Mouse (Mus musculus) midbrain, embryonic 15.5 days (tissue): Measurements from ENCODE around the gene Gpr173. TPM values are rescaled to one million over a fixed set of nuclear protein-coding genes. Genes with fewer than 3 reads are reported as not detected.

Source experiments
- ATAC-seq: fragments of 200-750 bp; cut with Nextera tagmentation; replicated peaks from 2 replicates; pipeline ENCODE4 v1.8.0; 2017; ENCODE audit warnings: moderate TSS enrichment
- H3K27ac ChIP-seq: fragments of 300-500 bp; sonication (generic); 2 replicates; pipeline ENCODE4 v1.5.1; 2015; ENCODE audit warnings: mild to moderate bottlenecking, inconsistent platforms
- H3K27me3 ChIP-seq: fragments of 300-500 bp; sonication (generic); replicated peaks from 2 replicates; pipeline ENCODE4 v1.6.1; 2015; ENCODE audit warnings: inconsistent platforms
- H3K36me3 ChIP-seq: fragments of 300-500 bp; sonication (generic); replicated peaks from 2 replicates; pipeline ENCODE4 v1.6.1; 2015; ENCODE audit warnings: inconsistent platforms
- H3K4me1 ChIP-seq: fragments of 300-500 bp; sonication (generic); 2 replicates; pipeline ENCODE4 v1.6.1; 2015; ENCODE audit warnings: inconsistent platforms
- H3K4me2 ChIP-seq: fragments of 300-500 bp; sonication (generic); 2 replicates; pipeline ENCODE4 v1.6.1; 2015; ENCODE audit warnings: inconsistent platforms, mild to moderate bottlenecking, moderate library complexity
- H3K4me3 ChIP-seq: fragments of 300-500 bp; sonication (generic); 2 replicates; pipeline ENCODE4 v1.5.1; 2015; ENCODE audit warnings: mild to moderate bottlenecking, inconsistent platforms
- H3K9ac ChIP-seq: fragments of 300-500 bp; sonication (generic); 2 replicates; pipeline ENCODE4 v1.6.1; 2015; ENCODE audit warnings: mild to moderate bottlenecking, inconsistent platforms
- H3K9me3 ChIP-seq: fragments of 300-500 bp; sonication (generic); 2 replicates; pipeline ENCODE4 v1.6.1; 2016; ENCODE audit warnings: inconsistent platforms
- WGBS: fragments of 180-500 bp; shearing (Covaris S2); methylation state at CpG from one replicate; pipeline ENCODE4 v1.1.7; 2015; ENCODE audit warnings: mixed read lengths; 5-methylcytosine and 5-hydroxymethylcytosine counted together
- polyA plus RNA-seq: library from polyadenylated mRNA; unstranded; fragments of >200 nt; fragmentation: Nextera tagmentation; extraction: Ambion mirVana; gene quantifications from 2 replicates; pipeline ENCODE4 v1.2.1, GENCODE M21; 2015

Gpr173 gene
- 11.1 and 13.6 TPM in 2 replicates for polyA plus RNA-seq

DNA sequence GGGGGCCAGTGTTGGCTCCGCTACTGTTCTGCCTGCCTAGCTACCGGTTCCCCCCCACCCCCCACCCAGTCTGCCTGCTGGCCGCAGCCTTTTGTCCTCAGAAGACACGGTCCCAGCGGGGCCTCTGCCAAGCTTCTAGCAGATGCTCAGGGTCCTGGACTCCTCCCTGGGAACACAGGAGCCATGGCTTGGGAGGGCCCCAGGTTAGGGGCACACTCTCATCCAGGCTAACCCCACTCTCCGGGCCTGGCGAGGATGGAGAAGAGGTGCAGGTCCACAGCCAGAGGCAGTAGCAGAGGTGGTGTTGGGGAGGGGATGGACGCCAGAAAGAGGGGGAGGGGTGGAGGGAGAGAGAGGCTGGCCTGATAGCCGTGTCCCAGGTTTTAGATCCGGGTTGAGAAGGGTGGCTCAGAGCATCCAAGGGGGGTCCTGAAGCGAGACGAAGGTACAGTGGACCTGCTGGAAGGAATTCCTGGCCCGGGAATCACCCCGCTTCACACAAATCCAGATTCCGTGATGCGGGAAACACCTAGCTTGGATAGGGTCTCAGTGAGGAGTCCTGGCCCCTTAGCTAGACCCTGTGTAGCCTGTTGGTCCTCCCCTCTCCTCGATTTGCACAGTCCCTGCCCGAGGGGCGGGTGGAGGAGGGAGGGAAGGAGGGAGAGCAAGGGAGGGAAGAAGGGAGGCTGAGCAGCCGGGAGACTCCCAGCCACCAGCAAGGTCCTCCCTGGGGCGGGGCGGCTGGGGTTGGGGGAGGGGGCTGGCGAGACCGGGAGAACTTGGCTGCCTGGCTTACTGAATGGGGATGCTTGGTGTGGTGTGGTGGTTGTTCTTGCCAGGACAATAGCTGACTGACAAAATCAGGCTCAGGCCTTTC lies at the start of gene Gpr173:
Gpr173 (minus strand) TSS at position 308 of the 877 bp plus-strand sequence.
- ATAC-seq: peak; percentile 95
- WGBS: 29% methylated on average over 22 of the region's 24 CpGs
- Histone ChIP-seq H3K4me1 (peaks cover 26% of the 10 kb centered on the region), H3K9ac (peak within 1 kb of the TSS; percentile 69), H3K4me2 (peak within 1 kb of the TSS; percentile 62), H3K9me3 (no peaks in the 10 kb centered on the region), H3K36me3 (no peaks in the 10 kb centered on the region), H3K27ac (peak within 1 kb of the TSS; percentile 84), H3K27me3 (peaks cover 27% of the 10 kb centered on the region), H3K4me3 (peak within 1 kb of the TSS; percentile 61)

DNA sequence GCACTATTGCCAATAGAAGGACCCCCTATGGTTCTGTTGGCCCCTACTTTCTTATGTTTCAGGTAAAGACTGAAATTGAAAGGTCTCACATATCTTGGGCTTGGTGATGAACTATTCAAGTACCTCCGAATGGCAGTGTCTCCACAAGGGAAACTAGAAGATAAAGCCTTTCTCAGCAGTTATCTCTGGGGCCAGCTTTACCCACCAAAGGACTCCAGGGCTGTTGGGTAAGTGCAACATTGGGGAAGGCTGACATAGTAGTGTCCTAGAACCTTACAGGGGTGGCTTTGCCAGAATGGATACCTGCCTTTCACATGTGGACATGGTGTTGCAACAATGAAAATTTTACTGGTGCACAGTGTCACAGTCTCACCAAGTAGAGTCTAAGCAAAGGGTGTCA lies 34.7 kb upstream of the Gpr173 start:
- H3K27me3 ChIP-seq: peaks cover 38% of the 10 kb centered on the region
- ATAC-seq: no peak
- H3K36me3 ChIP-seq: no peaks in the 10 kb centered on the region
- H3K9me3 ChIP-seq: no peaks in the 10 kb centered on the region
- no peak overlapping the region for H3K4me2 ChIP-seq
- no peak overlapping the region for H3K9ac ChIP-seq
- H3K4me1 ChIP-seq: no peaks in the 10 kb centered on the region
- H3K27ac ChIP-seq: no peak overlapping the region
- H3K4me3 ChIP-seq: no peak overlapping the region
- WGBS: 95% methylated on average over 1 of the region's 1 CpGs

DNA sequence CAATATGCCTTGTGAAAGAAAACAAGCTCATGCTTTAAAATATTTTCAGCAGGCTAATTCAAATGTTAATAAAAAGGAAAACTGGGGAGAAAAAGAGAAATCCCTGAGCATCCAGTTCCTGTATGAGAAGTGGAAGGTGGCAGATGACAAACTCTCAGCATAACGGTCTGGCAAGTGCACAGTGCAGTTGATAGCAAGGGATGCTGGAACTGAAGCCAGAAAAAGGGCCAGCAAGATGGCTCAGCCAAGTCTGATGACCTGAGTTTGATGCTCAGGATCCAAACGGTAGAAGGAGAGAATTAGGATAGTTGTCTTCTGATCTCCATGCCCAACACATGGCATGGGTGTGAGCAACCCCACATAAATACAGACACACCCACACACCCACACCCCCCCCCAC lies 31.6 kb upstream of the Gpr173 start:
- H3K4me2 ChIP-seq: no peak overlapping the region
- H3K4me1 ChIP-seq: no peaks in the 10 kb centered on the region
- 77% methylated on average over 2 of the region's 2 CpGs for WGBS
- H3K36me3 ChIP-seq: no peaks in the 10 kb centered on the region
- H3K27me3 ChIP-seq: peaks cover 33% of the 10 kb centered on the region
- no peak overlapping the region for H3K9ac ChIP-seq
- no peaks in the 10 kb centered on the region for H3K9me3 ChIP-seq
- H3K4me3 ChIP-seq: no peak overlapping the region
- no peak for ATAC-seq
- H3K27ac ChIP-seq: no peak overlapping the region

DNA sequence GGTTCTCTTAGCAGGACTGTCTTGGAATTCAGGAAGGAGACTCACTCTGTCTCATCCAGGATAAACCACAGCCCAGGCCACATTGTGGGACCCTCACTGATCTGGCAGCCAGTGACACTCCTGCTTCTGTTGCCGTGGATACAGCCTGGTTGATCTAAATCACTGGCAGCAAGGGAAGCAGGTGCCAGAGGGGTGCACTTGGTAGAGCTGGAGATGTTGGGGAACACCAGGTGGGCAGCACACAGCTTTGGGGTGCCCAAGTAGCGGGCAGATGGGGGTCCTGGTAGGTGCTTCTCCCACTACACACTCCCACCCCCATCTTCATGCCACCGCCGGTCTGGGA lies 479 bp downstream of the Gpr173 start:
- peak overlapping the region; percentile 62 for H3K4me2 ChIP-seq
- H3K4me1 ChIP-seq: peaks cover 26% of the 10 kb centered on the region
- H3K27me3 ChIP-seq: peaks cover 29% of the 10 kb centered on the region
- H3K27ac ChIP-seq: peak overlapping the region; percentile 84
- H3K9me3 ChIP-seq: no peaks in the 10 kb centered on the region
- H3K36me3 ChIP-seq: no peaks in the 10 kb centered on the region
- ATAC-seq: peak; percentile 67
- peak overlapping the region; percentile 61 for H3K4me3 ChIP-seq
- 21% methylated on average over 4 of the region's 4 CpGs for WGBS
- H3K9ac ChIP-seq: peak overlapping the region; percentile 69

DNA sequence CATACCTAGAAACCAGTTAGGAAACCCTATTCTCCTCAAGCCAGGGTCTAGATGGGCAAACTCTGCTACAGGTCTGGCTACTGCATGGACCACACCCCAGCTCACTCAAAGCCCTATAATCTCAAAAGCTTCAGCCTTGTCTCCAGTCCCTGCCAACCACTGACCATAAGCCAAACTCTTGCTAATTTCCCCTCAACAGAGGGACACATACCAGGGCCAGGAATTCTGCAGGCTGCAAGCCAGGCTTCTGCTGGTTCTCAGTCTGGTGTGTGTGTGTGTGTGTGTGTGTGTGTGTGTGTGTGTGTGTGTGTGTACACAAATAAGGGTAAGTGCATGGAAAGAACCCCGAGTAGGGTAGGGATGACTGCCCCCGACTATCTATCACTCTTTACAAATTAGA lies 2.1 kb downstream of the Gpr173 start:
- no peaks in the 10 kb centered on the region for H3K36me3 ChIP-seq
- H3K9me3 ChIP-seq: no peaks in the 10 kb centered on the region
- no peak overlapping the region for H3K27ac ChIP-seq
- 79% methylated on average over 2 of the region's 2 CpGs for WGBS
- H3K27me3 ChIP-seq: peaks cover 24% of the 10 kb centered on the region
- H3K4me1 ChIP-seq: peaks cover 26% of the 10 kb centered on the region
- no peak for ATAC-seq
- H3K4me2 ChIP-seq: peak overlapping the region; percentile 62
- H3K9ac ChIP-seq: no peak overlapping the region
- peak overlapping the region; percentile 61 for H3K4me3 ChIP-seq

DNA sequence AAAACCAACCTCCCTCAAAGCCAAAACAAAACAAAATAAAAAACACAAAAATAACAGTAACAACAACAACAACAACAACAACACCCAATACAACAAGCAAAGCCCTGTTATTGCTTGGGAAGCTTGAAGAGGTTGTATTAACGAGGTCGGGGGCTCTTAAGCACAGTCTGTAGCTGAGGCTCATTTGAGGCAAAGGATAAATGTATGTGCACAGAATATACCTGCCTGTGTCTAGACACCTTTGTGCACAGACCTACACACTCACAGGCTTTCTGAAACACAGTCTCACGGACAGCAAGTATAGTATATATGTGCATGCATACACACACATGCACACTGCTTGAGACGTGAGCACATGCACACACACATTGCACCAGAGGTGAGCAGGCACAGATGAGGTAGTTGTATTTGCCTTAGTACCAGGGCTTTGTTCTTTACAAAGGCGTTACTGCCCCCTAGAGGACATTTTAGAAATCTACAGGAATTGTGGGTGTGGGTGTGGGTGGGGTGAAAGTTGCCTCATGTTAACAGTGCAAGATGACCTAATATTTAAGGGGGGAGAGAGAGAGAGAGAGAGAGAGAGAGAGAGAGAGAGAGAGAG lies 15.9 kb downstream of the Gpr173 start:
- H3K4me2 ChIP-seq: no peak overlapping the region
- no peaks in the 10 kb centered on the region for H3K36me3 ChIP-seq
- H3K27me3 ChIP-seq: peaks cover 18% of the 10 kb centered on the region
- WGBS: 28% methylated on average over 5 of the region's 5 CpGs
- no peaks in the 10 kb centered on the region for H3K9me3 ChIP-seq
- H3K4me3 ChIP-seq: no peak overlapping the region
- no peak overlapping the region for H3K9ac ChIP-seq
- H3K4me1 ChIP-seq: no peaks in the 10 kb centered on the region
- peak; percentile 85 for ATAC-seq
- no peak overlapping the region for H3K27ac ChIP-seq

DNA sequence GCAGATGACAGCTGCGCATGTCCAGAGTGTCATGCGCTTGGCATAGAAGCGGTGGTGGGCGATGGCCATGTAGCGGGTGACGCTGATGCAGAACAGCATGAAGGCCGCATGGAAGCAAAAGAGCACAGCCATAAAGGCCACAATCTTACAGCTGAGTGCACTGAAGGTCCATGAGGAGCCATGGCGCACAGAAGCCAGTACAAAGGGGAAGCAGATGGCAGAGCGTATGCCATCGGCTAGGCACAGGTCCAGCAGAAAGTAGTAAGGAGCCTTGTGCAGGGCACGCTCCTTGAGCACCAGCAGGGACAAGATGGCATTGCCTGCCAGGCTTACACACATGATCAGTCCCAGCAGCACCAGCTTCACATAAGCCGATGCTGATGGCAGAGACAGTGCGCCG lies 21.5 kb downstream of the Gpr173 start:
- Histone ChIP-seq H3K4me3 (no peak overlapping the region), H3K4me1 (no peaks in the 10 kb centered on the region), H3K27ac (no peak overlapping the region), H3K9ac (no peak overlapping the region), H3K9me3 (no peaks in the 10 kb centered on the region), H3K4me2 (no peak overlapping the region), H3K27me3 (peaks cover 45% of the 10 kb centered on the region), H3K36me3 (0 out of 2 replicates have a peak, but pooled peaks cover 2% of the 10 kb centered on the region)
- 94% methylated on average over 14 of the region's 14 CpGs for WGBS
- ATAC-seq: no peak

DNA sequence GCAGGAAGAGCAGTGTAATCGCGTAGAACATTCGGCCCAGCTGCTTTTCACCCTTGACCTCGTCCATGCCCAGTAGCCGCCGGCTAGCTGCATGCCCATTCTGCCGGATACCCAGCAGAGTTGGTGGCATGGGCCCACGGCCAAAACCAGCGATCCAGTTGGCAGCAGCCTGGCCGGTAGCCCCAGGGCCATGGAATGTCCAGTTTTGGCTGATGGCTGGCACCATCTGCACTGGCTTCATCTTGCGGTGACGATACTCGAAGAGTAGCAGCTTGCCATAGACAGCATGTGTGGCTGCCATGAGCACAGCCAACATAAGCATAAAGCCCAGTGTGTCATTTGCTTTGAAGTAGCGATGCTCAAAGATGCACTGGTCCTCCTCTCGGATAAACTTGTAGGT lies 21.9 kb downstream of the Gpr173 start:
- WGBS: 93% methylated on average over 15 of the region's 15 CpGs
- Histone ChIP-seq H3K27ac (no peak overlapping the region), H3K36me3 (0 out of 2 replicates have a peak, but pooled peaks cover 2% of the 10 kb centered on the region), H3K9ac (no peak overlapping the region), H3K27me3 (peaks cover 45% of the 10 kb centered on the region), H3K4me3 (no peak overlapping the region), H3K4me2 (no peak overlapping the region), H3K9me3 (no peaks in the 10 kb centered on the region), H3K4me1 (no peaks in the 10 kb centered on the region)
- ATAC-seq: no peak

DNA sequence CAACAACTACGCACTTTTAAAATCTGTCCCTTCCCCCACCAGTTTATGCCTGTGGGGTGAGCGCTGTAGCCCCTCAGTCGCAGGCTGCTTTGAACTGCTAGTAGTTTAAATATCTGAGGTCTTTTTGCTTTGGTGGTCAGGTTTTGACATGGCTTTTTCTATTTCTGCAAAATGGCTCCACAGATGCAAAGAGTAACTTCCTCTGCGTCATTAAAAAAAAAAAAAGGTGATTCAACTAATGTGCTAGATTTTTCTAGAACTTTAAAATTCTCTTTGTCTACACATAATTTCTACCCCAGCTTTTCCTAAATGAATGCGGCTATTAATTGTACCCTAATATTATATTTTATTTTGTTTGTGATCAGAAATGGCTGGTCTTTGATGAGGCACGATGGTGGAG lies 25.6 kb downstream of the Gpr173 start:
- Histone ChIP-seq H3K27me3 (peaks cover 39% of the 10 kb centered on the region), H3K4me3 (peak overlapping the region; percentile 58), H3K27ac (peak overlapping the region; percentile 89), H3K4me1 (peaks cover 18% of the 10 kb centered on the region), H3K9ac (0 out of 2 replicates have a peak overlapping the region, but pooled peaks have one; percentile 17), H3K36me3 (0 out of 2 replicates have a peak, but pooled peaks cover 2% of the 10 kb centered on the region), H3K9me3 (no peaks in the 10 kb centered on the region), H3K4me2 (peak overlapping the region; percentile 49)
- 35% methylated on average over 6 of the region's 6 CpGs for WGBS
- ATAC-seq: no peak

DNA sequence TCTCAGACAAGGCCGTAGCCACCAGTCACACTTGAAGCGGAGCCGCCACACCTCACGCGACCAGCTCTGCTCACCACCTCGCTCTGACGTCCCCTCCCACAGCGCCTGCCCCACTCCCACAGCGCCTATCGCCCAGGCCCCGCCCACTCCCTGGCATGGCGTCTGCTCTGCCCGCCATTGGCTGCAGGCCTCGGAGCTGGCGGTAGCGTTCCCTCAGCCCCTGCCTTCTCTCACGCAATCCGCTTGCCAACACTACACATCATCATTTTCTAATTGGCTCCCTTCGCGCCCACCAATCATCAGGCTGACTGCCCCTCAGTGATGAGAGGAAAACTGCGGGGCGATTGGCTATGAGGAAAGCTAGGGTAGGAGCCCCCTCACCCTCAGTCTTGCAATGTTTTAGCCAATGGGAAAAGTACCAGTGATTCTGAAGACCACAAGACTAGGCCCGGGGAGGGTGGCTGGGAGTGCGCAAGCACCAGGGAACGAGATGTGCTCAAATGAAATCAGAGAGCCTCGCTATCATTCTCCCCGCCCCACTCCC lies 26.1 kb downstream of the Gpr173 start, which contains the start of gene Tspyl2:
Tspyl2 (minus strand) TSS at position 68 of the 544 bp plus-strand sequence.
- H3K36me3 ChIP-seq: 0 out of 2 replicates have a peak, but pooled peaks cover 2% of the 10 kb centered on the region
- no peaks in the 10 kb centered on the region for H3K9me3 ChIP-seq
- 17% methylated on average over 20 of the region's 27 CpGs for WGBS
- H3K9ac ChIP-seq: peak within 1 kb of the TSS; percentile 69
- H3K4me2 ChIP-seq: peak within 1 kb of the TSS; percentile 60
- ATAC-seq: peak; percentile 99
- H3K4me3 ChIP-seq: peak within 1 kb of the TSS; percentile 58
- peaks cover 38% of the 10 kb centered on the region for H3K27me3 ChIP-seq
- peaks cover 23% of the 10 kb centered on the region for H3K4me1 ChIP-seq
- H3K27ac ChIP-seq: peak within 1 kb of the TSS; percentile 89

DNA sequence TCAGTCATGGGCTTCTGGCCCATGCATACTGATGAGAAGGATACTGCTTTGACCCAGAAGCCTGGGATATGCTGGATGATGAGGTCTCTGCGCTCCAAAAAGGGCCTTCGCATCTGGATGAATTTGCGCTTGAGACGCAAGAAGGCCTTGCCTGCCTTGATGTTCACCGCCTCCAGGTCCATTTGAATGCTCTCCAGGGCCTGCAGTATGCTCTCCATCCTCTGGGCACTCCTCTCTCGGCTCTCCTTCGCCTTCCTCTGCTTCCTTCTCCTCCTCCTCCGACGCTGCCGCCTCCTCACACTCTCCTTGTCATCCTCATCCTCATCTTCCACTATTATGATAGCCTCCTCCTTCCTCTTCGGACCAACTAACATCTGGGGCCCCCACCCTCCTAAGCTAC lies 27.0 kb downstream of the Gpr173 start:
- Histone ChIP-seq H3K4me3 (peak overlapping the region; percentile 58), H3K27ac (peak overlapping the region; percentile 89), H3K4me1 (peaks cover 30% of the 10 kb centered on the region), H3K9me3 (no peaks in the 10 kb centered on the region), H3K36me3 (0 out of 2 replicates have a peak, but pooled peaks cover 2% of the 10 kb centered on the region), H3K4me2 (peak overlapping the region; percentile 60), H3K27me3 (peaks cover 38% of the 10 kb centered on the region), H3K9ac (peak overlapping the region; percentile 69)
- ATAC-seq: no peak
- 30% methylated on average over 11 of the region's 11 CpGs for WGBS
